Mouse (Mus musculus): ENCODE data around the gene Tmem207. TPM values are rescaled to one million over a fixed set of nuclear protein-coding genes. Genes with fewer than 3 reads are reported as not detected.
"Not testable (repeated sequence)": the region's sequence is repeated elsewhere in the genome, so short reads cannot be mapped to it uniquely, and the experiment has no call there.

The Tmem207 gene
- total RNA-seq (2021) = not detected
- long read RNA-seq, experiment 1 = 0 reads
- long read RNA-seq, experiment 2 = 0 reads

DNA sequence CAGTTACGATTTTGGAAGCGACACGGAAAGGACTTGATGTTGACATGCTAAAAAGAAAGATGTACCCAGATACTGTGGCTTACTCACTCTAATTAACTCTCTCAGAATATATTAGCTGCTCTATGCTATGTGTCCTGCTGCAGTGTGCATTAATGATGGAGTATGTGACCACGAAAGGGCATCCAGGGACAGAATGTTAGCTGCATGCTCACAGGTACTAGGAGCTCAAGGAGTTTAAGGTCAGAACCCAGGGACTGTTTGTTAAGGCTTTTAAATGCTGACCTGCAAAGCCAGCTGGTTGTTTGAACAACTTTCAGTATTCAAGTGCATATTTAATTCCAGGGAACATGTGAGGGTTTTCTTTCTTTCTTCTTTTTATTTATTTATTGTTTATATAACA, at the start of gene Tmem207:
Tmem207 (minus strand) TSS at position 101 of the 400 bp plus-strand sequence.
- no peak for DNase-seq

DNA sequence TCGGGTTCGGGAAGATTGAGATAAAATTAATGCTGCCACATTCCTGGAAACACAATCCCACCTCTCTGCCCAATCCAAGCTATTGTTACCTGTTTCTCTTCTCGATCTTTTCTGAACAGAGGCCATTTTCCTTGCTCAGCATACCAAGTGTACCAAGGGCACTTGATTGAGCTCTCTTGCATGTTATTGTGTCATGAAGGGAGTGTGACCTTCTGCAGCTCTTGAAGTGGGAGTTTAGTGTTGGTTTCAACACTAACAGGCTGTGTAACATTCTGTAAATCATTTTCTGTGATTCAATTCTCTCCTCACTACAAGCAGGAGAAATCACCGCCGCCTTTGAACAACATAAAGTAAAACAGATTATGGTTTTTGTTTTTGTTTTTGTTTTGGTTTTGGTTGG, 47.6 kb upstream of the Tmem207 start:
- DNase-seq = no peak

DNA sequence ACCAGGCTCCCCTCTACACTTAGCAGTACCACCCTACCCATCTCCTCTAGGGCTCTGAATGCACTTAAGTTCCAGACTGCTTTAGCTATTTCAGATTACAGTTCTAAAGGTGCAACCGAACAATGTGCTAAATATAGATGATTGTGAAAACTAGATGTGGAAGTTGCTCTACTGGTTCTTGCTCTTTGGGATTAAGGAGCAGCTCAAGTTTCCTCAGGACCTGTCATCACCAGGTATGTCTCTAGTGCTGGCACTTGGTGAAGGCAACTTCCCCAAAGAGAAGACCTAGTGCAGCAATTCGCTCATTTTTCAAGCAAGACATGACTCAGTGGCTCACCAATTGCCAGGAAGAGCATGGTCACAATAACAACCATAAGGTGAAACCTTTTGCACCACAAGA, 45.3 kb upstream of the Tmem207 start:
- DNase-seq = no peak

DNA sequence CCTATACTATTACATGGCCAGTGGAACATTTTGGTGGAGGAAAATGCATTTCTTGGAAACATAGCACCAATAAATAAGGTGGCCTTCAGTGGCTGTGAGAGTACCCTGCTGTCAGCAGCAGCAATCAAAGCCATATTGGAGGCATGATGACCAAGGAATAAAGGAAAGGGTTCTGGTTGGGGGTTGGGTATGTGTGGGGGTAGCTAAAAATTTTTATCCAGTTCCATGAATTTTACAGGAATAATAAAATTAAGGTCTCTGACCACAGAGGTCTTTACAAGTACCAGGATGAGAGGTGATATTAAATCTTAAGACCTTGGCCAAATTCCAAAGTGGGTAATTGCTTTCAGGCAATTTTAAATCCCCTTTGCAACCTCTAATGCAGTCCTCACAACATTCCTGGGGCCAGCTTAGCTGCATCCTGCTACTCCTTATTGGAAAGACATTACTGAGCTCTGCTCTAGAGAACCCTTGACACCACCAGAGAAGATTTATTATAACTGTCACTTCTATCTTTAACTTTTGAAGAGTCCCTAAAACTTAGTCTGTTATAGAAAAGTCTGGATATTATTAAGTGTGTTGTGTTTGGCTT, 42.9 kb upstream of the Tmem207 start:
- DNase-seq = no peak

DNA sequence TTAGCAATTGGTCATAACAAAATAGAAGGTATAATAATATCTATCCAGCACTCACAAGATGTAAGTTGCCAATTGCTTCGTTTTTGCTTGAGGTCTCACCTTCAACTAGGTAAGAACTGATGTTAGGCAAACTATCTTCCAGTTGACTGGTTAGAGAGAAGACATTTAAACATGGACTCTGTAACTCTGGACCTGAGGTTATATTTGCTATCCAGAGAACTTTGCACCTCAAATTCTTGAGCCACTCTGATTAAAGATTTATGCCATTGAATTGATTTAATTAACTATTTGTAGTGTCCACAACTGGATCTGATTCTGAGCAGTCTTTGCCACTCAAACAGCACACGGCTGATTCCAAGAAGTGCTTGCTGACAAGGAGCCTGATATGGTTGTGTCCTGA, 36.2 kb upstream of the Tmem207 start:
- no peak for DNase-seq

DNA sequence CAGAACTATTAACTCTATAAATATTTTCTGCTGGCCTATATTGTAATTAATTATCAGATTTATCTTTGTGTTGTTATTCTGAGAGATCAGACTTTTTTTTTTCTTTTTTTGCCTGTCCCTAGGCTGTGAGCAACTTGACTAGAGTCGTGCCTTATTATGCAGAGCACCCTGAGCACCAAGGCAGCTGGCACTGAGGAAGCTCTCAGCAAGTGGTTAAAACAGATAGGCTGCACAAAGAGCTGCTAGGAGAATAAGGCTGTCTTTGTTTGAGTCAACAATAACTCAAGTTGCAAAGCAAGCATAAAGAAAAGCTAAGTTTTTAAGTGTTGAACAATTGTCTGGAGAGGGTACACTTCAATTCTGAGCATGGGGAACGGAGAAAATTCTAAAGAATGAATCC, 35.2 kb upstream of the Tmem207 start:
- DNase-seq = no peak

DNA sequence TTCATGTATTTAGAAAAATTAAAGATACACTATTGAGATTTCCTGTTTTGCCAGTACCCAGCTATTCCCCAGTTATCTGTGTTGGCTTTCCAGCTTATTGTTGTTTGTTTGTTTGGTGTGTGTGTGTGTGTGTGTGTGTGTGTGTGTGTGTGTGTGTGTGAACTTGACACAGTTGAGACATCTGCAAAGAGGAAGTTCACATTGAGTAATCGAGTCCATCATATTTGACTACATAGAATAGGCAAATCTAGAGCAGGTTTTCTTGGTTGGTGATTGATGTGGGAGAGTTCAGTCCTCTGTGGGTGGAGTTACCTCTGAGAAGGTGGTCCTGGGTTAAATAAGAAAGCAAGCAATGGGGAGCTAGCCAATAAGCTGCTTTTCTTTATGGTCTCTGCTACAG, 32.2 kb upstream of the Tmem207 start:
- DNase-seq = no peak

DNA sequence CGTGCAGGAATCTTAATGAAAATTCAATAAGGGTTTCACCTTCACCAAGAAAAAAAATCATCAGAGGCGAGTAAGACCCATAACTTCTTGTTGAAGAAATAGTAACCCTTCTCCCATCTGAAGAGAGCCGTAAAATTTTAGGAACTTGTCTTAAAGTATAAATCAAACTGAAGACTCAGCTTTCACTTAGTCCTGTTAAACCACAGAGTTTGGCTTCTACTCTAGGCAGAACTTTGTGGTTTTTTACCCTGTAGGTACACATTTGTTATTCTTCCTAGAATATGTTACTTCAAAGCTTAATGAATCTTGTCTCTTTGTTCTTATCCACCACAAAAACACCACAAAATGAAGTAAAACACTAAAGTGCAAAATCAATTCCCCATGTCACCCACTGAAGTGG, 25.7 kb upstream of the Tmem207 start:
- no peak for DNase-seq

DNA sequence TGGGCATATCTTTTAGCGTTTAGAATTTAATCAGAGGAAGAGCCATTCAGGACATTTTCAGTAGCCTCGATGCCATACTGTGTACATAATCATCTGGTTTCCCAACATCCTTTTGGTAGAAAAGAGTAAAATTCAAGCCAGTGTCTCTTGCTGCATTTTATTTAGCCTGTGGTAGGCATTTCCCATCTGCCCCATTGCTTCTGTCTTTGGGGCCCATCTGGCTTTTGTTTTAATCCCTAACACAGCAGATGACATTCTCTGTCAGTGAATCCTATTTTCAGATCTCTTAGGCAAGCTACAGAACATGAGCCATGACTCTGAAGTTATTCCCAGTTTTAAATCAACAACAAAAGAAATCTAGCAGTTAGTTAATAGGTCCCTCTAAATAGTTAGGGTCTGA, 22.7 kb upstream of the Tmem207 start:
- DNase-seq = no peak

DNA sequence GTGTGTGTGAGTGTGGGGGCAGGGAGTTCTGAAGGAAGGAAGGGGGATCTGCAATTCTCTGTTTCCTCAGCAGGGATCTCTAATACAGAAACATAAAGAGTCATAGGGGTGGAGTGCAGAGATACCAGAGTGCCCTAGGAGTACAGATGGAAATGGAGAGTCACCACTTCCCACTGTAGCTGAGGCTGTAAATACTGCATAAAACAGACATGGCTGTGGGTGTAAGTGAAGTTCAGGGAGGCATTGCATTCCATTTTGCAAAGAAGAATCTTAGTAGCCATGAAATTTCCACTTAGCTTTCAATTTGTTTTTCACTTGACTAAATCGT, 20.3 kb upstream of the Tmem207 start:
- no peak for DNase-seq

DNA sequence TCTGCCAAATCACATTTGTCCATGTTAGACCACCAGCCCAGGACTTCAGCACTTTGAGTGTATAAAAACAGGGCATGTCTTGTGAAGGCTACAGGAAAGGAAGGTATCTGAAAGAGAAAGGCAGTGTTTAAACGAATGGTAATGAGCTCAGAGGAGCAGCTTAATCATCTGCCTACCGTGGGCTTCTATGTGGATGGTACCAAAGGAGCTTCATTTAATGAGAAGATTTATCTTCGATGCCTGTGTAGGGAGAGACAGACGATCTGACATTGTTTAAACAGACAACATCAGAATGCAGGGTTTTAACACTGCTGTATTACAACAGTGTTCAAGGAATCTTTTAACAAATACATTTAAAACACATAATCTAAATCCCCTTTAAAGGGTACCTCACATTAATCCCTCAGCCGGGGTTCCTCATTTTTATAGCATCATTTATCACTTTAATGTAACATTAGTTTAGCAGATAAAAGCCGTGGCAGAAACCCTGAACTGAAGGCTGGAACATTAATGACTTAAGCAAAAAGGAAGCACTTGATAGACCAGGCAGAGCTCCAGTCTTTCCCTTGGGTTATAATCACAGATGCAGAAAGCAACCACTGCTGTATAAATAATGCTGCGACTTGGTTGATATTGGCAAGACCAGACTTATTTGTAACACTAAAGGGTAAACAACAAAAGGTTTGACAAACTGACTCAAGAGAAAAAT, 19.8 kb upstream of the Tmem207 start:
- no peak for DNase-seq

DNA sequence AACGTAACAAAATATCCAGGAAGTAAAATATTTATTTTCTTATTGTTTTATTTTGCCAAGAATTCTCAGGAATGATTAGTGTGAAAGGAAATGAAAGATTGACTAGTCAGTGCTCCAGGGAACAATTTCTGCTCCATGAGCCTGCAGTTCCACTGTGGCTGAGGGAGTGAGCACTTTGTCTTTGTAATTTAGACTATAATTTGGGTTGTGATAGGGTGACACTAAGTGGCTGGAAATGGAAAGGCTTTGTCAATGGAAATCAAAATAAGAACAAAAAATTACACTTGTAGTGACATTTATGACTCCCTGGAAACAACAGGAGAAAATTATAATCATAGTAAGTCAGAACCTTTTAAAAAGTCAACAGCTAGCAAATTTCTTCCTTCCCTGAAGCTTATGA, 5.7 kb upstream of the Tmem207 start:
- DNase-seq = no peak

DNA sequence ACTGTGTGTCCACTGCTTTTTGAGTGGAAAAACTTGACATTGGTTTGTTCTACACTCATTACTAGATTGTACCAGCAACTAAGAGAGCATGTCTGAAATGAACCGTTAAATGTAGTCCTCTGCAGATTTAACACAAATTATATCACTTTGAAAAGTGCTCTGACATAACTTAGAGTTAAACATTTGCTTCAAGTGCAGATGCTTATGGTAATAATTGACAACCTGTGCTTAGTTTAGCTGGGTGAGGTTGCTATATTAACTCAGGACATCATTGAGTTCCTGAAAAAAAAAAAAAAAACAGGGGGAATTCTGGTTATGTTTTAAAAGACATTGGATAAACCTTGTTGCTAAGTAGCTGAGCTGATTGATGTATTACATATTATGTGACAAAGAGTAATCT, 3.9 kb upstream of the Tmem207 start:
- no peak for DNase-seq

DNA sequence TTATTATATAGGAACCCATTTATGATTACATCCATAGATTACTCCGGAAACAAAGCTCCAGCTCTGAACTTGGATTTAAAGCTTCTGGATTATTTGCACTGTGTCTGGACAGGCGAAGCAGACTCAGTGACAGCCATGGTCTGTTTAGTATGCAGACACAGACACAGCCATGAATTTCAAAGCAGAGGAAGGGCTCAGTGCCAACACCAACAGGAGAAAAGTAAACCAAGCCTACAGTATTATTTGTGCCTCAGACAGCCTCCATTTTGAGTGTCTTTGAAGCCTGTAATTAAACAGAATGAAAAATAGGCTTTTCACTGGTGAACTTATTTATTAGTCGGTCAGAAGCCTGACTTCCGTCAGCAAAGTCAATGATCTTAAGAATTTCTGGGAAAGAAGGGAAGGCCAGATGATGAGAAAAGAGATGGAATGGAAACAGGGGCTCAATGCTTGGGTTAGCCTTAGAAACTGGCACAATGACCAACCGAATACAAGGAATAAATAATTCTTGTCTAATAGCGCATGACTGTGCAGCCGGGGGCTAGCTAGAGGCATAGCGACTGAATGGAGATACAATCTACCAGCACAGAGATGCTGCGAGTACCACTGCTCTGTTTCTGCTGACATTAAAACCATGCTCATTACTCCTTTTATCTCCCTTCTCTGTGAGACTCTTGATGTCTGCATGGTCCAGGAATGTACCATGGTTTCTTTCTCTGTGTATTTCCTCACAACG, 1.5 kb upstream of the Tmem207 start:
- no peak for DNase-seq

DNA sequence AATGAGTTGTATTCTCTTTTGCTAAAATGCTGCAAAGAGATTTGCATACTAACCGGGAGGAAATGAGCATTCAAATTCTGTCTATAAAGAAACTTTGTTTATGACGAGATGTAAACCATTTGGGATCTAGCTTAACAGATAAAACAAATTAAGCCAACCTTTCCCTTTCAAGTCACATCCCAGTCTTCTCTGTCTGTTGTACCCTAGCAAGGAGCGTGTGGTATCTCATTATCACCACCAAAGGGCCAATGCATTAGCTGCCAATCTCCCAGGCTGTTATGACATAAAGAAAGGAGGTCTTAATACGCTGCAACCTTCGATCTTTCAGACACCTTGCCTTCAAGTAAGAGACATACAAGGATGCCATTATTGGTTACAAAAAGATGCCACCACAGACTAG, 737 bp downstream of the Tmem207 start:
- DNase-seq = no peak

DNA sequence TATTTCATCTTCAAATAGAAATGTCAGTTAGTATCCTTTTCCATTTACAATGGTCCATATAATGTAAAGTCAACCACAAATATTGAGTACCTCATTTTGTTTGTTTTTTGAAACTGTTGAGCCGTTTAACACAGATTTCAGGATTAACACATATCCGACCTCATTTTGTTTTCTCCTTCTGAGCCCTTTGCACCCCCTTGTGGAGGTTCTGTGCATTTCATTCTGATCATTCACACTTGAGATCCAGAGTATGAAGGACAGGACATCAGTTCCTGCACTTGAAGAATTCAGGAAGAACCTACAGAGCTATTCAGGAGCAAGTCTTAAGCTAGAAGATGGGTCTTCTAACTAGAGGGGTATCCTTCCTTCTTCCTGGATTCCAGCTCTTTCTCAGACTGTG, 7.0 kb downstream of the Tmem207 start:
- DNase-seq = no peak

DNA sequence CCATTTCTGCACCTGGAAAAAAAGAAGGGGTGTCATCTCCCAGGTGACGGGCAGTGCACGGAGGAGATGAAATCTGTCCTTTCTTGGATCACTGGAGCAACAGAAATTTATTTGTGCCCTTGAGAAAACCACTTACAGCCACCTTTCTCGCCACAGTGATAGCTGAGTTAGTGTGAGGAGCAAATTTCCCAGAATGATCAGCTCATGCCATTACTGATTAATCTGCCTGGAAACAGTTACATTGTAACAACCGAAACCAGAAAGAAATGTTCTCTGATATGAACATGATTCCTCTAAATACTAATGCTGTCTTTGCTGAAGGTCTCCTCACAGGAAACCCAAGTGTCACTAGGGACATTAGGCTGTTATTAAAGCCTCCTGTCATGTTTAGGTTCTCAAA, 21.6 kb downstream of the Tmem207 start:
- no peak for DNase-seq

DNA sequence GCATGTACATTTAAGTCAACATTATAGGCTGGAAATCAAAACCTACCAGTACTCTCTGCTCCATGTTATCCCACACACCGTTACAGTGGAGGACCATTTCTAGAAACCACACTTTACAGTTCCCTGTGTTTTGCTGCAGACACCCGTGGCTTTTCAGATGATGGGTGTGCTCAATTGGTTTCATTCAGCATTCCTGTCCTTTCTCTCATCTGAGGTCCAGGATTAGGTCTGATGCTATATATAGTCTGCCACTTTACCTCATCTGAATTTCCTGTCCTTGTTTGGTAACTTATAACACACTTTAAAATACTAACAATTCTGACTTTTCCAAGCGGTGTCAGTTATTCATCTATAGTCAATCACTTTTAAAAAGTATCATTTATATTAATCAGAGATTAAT, 25.8 kb downstream of the Tmem207 start:
- no peak for DNase-seq

DNA sequence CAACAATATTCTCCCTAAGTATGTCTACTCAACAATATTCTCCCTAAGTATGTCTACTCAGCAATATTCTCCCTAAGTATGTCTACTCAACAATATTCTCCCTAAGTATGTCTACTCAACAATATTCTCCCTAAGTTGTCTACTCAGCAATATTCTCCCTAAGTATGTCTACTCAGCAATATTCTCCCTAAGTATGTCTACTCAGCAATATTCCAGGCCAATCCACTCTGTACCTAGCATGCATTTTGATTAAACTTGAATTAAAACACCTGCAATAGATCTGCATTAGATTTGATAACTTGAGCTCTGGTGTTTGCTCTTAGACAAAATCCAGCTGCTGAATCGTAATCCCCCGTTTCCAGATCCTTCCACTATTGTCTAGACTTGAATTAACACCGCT, 26.9 kb downstream of the Tmem207 start:
- not testable (repeated sequence) for DNase-seq

DNA sequence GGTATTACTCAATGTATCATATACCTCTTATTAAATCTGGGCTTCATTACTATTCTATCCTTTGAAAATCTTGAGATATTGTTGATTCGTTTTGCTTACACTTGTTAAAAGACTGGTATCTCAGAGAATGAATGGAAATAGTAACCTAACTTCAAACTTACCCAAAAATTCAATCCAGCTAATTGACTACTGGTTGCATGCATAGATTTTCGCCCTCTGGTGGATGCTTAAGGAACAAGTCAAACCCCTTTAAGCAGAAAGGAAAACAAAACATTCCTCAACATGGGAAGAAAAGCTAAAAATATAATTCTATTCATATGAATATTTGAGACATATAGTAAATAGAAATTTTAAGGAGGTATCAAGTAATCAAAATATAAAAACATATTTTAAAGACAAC, 30.8 kb downstream of the Tmem207 start:
- no peak for DNase-seq

DNA sequence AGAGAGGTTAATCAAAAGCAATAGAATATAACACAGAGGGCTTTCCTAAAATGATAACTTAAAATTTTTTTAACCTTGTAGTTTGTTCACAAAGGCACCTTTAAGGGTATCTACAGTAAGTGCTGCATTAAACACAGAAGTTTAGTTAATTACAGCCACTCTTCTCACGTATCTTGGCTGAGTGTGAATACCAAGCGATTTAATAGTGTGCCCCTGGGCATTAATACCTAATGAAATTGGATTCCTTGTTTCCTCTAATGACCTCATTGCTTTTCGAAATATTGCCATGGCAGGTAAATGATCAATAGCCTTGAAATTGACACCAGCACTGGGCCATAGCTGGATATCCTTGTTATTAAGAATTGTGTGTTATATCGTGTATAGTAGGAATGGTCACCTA, 55.3 kb downstream of the Tmem207 start:
- DNase-seq = no peak

DNA sequence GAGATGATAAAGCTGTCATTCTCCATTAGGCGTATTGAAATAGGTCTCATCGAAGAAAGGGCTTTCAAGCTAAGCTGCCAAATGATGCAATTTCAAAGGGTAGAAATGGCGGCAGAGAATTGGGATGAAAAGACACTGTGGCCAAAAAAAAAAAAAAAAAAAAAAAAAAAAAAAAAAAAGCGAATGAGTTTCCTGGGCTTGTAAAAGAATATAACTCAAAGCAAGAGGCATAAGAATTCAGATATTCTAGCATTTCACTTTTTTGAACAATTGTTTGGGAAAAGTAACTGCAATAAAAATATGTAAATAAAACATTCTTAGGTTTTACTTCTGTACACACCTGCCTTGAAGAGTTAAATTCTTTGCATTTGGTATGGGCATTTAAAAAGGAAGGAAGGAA, 60.0 kb downstream of the Tmem207 start:
- no peak for DNase-seq

DNA sequence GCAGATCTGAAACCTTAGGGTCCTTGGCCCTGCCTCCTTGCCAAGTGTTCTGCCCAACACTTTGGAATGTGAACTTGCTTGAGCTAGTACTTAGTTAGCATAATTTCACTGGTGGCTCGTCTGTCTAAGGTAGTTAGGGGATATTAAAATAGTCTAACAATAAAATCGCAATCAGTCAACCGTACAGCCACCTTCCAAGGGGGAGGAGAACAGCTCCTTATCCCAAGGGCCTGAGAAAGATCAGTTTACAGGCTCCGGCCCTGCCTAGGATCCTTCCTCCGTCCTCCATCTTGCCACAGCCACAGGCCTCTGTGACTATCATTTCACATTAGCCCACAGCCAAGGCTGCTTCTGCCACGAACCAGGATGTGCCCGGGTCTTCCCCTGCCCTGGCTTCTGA, 63.7 kb downstream of the Tmem207 start, which contains the start of gene Cldn16:
Cldn16 (plus strand) TSS at position 301 of the 400 bp plus-strand sequence.
- DNase-seq = no peak

DNA sequence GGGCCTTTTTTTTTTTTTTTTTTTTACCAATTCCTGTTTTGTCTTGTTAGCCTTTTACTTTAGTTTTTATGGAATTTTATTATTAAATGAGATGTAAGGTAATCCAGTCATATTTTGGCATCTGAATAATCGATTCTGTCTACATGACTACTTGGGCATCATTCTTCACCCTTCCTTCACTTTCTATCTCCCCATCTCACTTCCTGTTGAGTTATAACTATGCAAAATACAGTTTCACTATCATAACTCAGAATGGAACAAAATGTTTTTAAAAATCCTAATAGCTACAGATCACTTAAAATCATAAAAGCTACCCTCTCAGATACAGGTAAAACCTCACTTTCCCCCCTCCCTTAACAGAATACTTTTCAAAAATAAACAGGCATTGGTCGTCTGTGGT, 70.4 kb downstream of the Tmem207 start:
- no peak for DNase-seq

Data from gastrocnemius, postnatal 25 days (tissue).